Mouse (Mus musculus) B cell, adult 2 months (primary cell): ENCODE measurements at regions not wholly inside any gene's neighbourhood (a gene's known extent, or its start where the extent isn't known, plus 50 kb on each side); places are given as distances from the start of the nearest gene placed in this dataset.

ENCODE experiments used
- DNase-seq, 2 experiments: peaks; one replicate each; pipeline ENCODE4 v3.0.0; 2022

GRCm38 (mm10) chr3:52754978-52755377, 262.1 kb downstream of the Cog6 start:
- DNase-seq: peak; percentile 72 to 75

GRCm38 (mm10) chr3:52754401-52754800, 262.6 kb downstream of the Cog6 start:
- DNase-seq: peak; percentile 44 to 48

- DNase-seq: no peak
These were observed 270.1 kb downstream of the Cog6 start for GRCm38 (mm10) chr3:52746917-52747316.

- DNase-seq: no peak
These were observed 272.7 kb downstream of the Cog6 start for GRCm38 (mm10) chr3:52744334-52744733.

- peak; percentile 36 to 37 for DNase-seq
These were observed 276.5 kb downstream of the Cog6 start for GRCm38 (mm10) chr3:52740466-52741026.

GRCm38 (mm10) chr3:52739526-52739925, 277.5 kb downstream of the Cog6 start:
- peak; percentile 62 for DNase-seq

- no peak for DNase-seq
These were observed 278.7 kb downstream of the Cog6 start for GRCm38 (mm10) chr3:52738386-52738785.

GRCm38 (mm10) chr3:52735939-52736338, 281.1 kb downstream of the Cog6 start:
- DNase-seq: no peak

- peak; percentile 80 to 82 for DNase-seq
These were observed 285.1 kb downstream of the Cog6 start for GRCm38 (mm10) chr3:52731941-52732340.

GRCm38 (mm10) chr3:52731491-52731890, 285.5 kb downstream of the Cog6 start:
- no peak for DNase-seq

GRCm38 (mm10) chr3:52729731-52730130, 287.3 kb downstream of the Cog6 start:
- DNase-seq: no peak

GRCm38 (mm10) chr3:52728860-52729259, 288.2 kb downstream of the Cog6 start:
- DNase-seq: peak; percentile 34 to 37

GRCm38 (mm10) chr3:52728426-52728825, 288.6 kb downstream of the Cog6 start:
- no peak for DNase-seq

GRCm38 (mm10) chr3:52724354-52724753, 292.7 kb downstream of the Cog6 start:
- no peak for DNase-seq

GRCm38 (mm10) chr3:52722946-52723345, 294.1 kb downstream of the Cog6 start:
- DNase-seq: no peak

- DNase-seq: no peak
These were observed 297.9 kb downstream of the Cog6 start for GRCm38 (mm10) chr3:52719181-52719580.

GRCm38 (mm10) chr3:52717324-52717723, 299.7 kb downstream of the Cog6 start:
- DNase-seq: no peak

GRCm38 (mm10) chr3:52712151-52712550, 304.9 kb downstream of the Cog6 start:
- no peak for DNase-seq

GRCm38 (mm10) chr3:52711133-52711532, 305.9 kb downstream of the Cog6 start:
- DNase-seq: no peak

GRCm38 (mm10) chr3:52708746-52709145, 308.3 kb downstream of the Cog6 start:
- DNase-seq: no peak

- no peak for DNase-seq
These were observed 308.7 kb downstream of the Cog6 start for GRCm38 (mm10) chr3:52708301-52708700.

GRCm38 (mm10) chr3:52706626-52707025, 310.4 kb downstream of the Cog6 start:
- DNase-seq: no peak

- DNase-seq: no peak
These were observed 313.3 kb downstream of the Cog6 start for GRCm38 (mm10) chr3:52703751-52704150.

- no peak for DNase-seq
These were observed 314.1 kb downstream of the Cog6 start for GRCm38 (mm10) chr3:52702962-52703361.

GRCm38 (mm10) chr3:52701601-52702000, 315.4 kb downstream of the Cog6 start:
- no peak for DNase-seq
